Mouse (Mus musculus): Measurements from ENCODE around the gene Tars2. TPM values are rescaled to one million over a fixed set of nuclear protein-coding genes. Genes with fewer than 3 reads are reported as not detected.
A peak's percentile ranks its signal among the peaks of the same experiment; 100 is the strongest.

The Tars2 gene
- polyA plus RNA-seq, 1 experiment from 2014 or later, result 50.1 TPM

DNA sequence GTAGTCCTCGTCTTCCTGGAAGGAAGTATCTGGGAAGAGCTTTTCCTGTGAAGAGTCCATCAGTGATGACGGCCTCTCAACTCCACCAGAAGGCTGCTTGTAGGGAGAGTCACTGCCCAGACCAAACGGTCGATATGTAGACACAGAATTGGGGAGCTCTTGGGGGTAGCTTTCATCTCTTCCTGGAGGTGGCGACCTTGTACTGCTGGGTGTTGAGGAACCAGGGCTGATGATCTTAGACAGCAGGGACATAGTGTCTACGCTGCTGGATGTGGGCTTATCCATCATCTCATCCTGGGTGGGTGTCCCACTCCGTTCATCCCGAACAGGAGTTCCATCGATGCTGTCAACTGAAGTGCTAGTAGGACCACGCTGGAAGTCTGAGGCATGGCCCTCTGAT is 5.5 kb upstream of the Tars2 start:
- Histone ChIP-seq H3K27ac (ENCODE audit: low read depth, low read length) (no peak overlapping the region), H3K4me2 (ENCODE audit: low read length) (no peak overlapping the region), H3K4me3 (ENCODE audit: low read length) (no peak overlapping the region), H3K27me3 (replicated peaks; ENCODE audit: control insufficient read depth, insufficient read depth, low read length) (no peaks in the 10 kb centered on the region), H3K4me1 (ENCODE audit: control insufficient read depth, insufficient read depth, low read depth, low read length) (no peaks in the 10 kb centered on the region), H3K9ac (ENCODE audit: low read depth, low read length) (no peak overlapping the region), H3K36me3 (ENCODE audit: control insufficient read depth, insufficient read depth, low read length) (peaks cover 30% of the 10 kb centered on the region), H3K9me3 (ENCODE audit: control insufficient read depth, low read length) (no peaks in the 10 kb centered on the region)
- 93% methylated on average over 10 of the region's 10 CpGs for WGBS
- ATAC-seq, result no peak

GRCm38 (mm10) chr3:95763811-95764210 is 3.8 kb upstream of the Tars2 start:
- Histone ChIP-seq H3K27me3 (replicated peaks; ENCODE audit: control insufficient read depth, insufficient read depth, low read length) (no peaks in the 10 kb centered on the region), H3K9me3 (ENCODE audit: control insufficient read depth, low read length) (no peaks in the 10 kb centered on the region), H3K4me3 (ENCODE audit: low read length) (no peak overlapping the region), H3K36me3 (ENCODE audit: control insufficient read depth, insufficient read depth, low read length) (peaks cover 30% of the 10 kb centered on the region), H3K4me1 (ENCODE audit: control insufficient read depth, insufficient read depth, low read depth, low read length) (no peaks in the 10 kb centered on the region), H3K4me2 (ENCODE audit: low read length) (no peak overlapping the region), H3K27ac (ENCODE audit: low read depth, low read length) (no peak overlapping the region), H3K9ac (ENCODE audit: low read depth, low read length) (no peak overlapping the region)
- ATAC-seq, result no peak
- WGBS, result 74% methylated on average over 8 of the region's 10 CpGs

GRCm38 (mm10) chr3:95762961-95763360 is 3.0 kb upstream of the Tars2 start:
- Histone ChIP-seq H3K4me3 (ENCODE audit: low read length) (no peak overlapping the region), H3K9ac (ENCODE audit: low read depth, low read length) (no peak overlapping the region), H3K27me3 (replicated peaks; ENCODE audit: control insufficient read depth, insufficient read depth, low read length) (no peaks in the 10 kb centered on the region), H3K27ac (ENCODE audit: low read depth, low read length) (no peak overlapping the region), H3K9me3 (ENCODE audit: control insufficient read depth, low read length) (no peaks in the 10 kb centered on the region), H3K4me2 (ENCODE audit: low read length) (no peak overlapping the region), H3K36me3 (ENCODE audit: control insufficient read depth, insufficient read depth, low read length) (peaks cover 28% of the 10 kb centered on the region), H3K4me1 (ENCODE audit: control insufficient read depth, insufficient read depth, low read depth, low read length) (no peaks in the 10 kb centered on the region)
- 46% methylated on average over 6 of the region's 6 CpGs for WGBS
- no peak for ATAC-seq

DNA sequence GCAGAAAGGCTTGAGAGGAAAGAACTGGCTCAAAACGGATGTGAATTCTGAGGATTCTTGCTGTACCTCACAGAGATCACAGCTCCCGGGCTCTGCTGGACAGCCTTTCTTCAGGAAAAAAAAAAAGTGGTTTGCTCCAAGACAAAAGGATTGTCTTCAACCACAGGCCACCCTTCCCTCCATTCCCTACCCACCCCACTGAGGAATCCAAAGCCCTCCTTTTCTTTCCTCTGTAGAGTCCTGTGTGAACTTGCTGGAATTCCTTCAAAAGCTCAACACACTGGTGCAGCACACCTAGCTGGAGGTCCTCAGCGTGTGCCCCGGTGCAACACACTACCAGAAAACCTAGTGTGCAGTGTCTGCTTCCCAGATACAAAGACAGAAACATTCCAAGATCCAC is 1.8 kb upstream of the Tars2 start:
- Histone ChIP-seq H3K9me3 (ENCODE audit: control insufficient read depth, low read length) (no peaks in the 10 kb centered on the region), H3K4me2 (ENCODE audit: low read length) (no peak overlapping the region), H3K36me3 (ENCODE audit: control insufficient read depth, insufficient read depth, low read length) (peaks cover 25% of the 10 kb centered on the region), H3K9ac (ENCODE audit: low read depth, low read length) (no peak overlapping the region), H3K27ac (ENCODE audit: low read depth, low read length) (no peak overlapping the region), H3K4me1 (ENCODE audit: control insufficient read depth, insufficient read depth, low read depth, low read length) (no peaks in the 10 kb centered on the region), H3K27me3 (replicated peaks; ENCODE audit: control insufficient read depth, insufficient read depth, low read length) (no peaks in the 10 kb centered on the region), H3K4me3 (ENCODE audit: low read length) (no peak overlapping the region)
- no peak for ATAC-seq
- 58% methylated on average over 4 of the region's 4 CpGs for WGBS

GRCm38 (mm10) chr3:95760656-95761055 is 650 bp upstream of the Tars2 start:
- ATAC-seq, result no peak
- Histone ChIP-seq H3K27ac (ENCODE audit: low read depth, low read length) (no peak overlapping the region), H3K4me2 (ENCODE audit: low read length) (no peak overlapping the region), H3K9ac (ENCODE audit: low read depth, low read length) (no peak overlapping the region), H3K27me3 (replicated peaks; ENCODE audit: control insufficient read depth, insufficient read depth, low read length) (no peaks in the 10 kb centered on the region), H3K9me3 (ENCODE audit: control insufficient read depth, low read length) (no peaks in the 10 kb centered on the region), H3K4me1 (ENCODE audit: control insufficient read depth, insufficient read depth, low read depth, low read length) (no peaks in the 10 kb centered on the region), H3K4me3 (ENCODE audit: low read length) (no peak overlapping the region), H3K36me3 (ENCODE audit: control insufficient read depth, insufficient read depth, low read length) (peaks cover 21% of the 10 kb centered on the region)

DNA sequence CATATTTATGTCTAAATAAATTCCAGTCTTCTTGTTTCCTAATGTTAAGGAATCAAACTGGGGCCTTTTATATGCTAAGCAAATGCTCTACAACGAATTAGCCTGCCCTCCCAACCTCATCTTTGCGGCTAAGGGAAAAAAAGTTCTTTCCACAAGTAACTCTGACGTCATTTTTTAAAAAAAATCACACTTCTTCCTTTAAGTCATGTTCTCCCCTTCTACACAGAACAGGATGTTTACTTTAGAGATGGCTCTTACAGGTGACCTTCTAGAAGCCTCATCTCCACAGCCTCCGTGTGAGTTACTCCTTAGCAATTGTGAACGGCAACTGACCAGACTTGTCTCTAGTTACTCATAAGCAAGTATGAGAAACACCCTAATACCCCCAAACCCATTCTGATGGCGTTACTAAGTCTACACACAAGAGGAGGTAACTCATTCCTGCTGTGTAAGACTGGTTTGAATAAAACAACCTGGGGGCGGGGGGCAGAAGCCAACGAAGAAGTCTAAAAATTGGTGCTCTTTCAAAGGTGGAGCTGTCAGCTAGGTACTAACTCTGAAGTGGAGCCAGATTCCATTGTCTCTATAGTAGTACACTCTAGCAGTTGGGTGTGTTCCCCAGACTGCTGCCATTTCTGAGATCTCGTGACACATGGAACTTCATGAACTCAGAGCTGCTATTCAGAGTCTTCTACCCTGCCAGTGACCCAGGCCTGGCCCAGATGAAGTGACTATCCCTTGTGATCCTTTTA is 1.4 kb downstream of the Tars2 start:
- no peaks in the 10 kb centered on the region for H3K27me3 ChIP-seq (replicated peaks; ENCODE audit: control insufficient read depth, insufficient read depth, low read length)
- H3K27ac ChIP-seq (ENCODE audit: low read depth, low read length), result no peak overlapping the region
- H3K4me2 ChIP-seq (ENCODE audit: low read length), result no peak overlapping the region
- H3K4me3 ChIP-seq (ENCODE audit: low read length), result no peak overlapping the region
- no peak for ATAC-seq
- H3K36me3 ChIP-seq (ENCODE audit: control insufficient read depth, insufficient read depth, low read length), result 0 out of 2 replicates have a peak, but pooled peaks cover 2% of the 10 kb centered on the region
- H3K4me1 ChIP-seq (ENCODE audit: control insufficient read depth, insufficient read depth, low read depth, low read length), result peaks cover 8% of the 10 kb centered on the region
- H3K9ac ChIP-seq (ENCODE audit: low read depth, low read length), result no peak overlapping the region
- H3K9me3 ChIP-seq (ENCODE audit: control insufficient read depth, low read length), result no peaks in the 10 kb centered on the region
- WGBS, result 60% methylated on average over 9 of the region's 9 CpGs

GRCm38 (mm10) chr3:95756808-95757207 is 3.2 kb downstream of the Tars2 start:
- no peak overlapping the region for H3K4me2 ChIP-seq (ENCODE audit: low read length)

GRCm38 (mm10) chr3:95754345-95755206 is 5.4 kb downstream of the Tars2 start:
- Histone ChIP-seq H3K9me3 (ENCODE audit: control insufficient read depth, low read length) (no peaks in the 10 kb centered on the region), H3K27me3 (replicated peaks; ENCODE audit: control insufficient read depth, insufficient read depth, low read length) (no peaks in the 10 kb centered on the region), H3K36me3 (ENCODE audit: control insufficient read depth, insufficient read depth, low read length) (peaks cover 9% of the 10 kb centered on the region; the same call in 1 of the 2 replicates), H3K27ac (ENCODE audit: low read depth, low read length) (0 out of 2 replicates have a peak overlapping the region, but pooled peaks have one; percentile 59), H3K4me3 (ENCODE audit: low read length) (peak overlapping the region; percentile 58), H3K9ac (ENCODE audit: low read depth, low read length) (peak overlapping the region; percentile 69), H3K4me1 (ENCODE audit: control insufficient read depth, insufficient read depth, low read depth, low read length) (peaks cover 9% of the 10 kb centered on the region), H3K4me2 (ENCODE audit: low read length) (peak overlapping the region; percentile 73)
- peak; percentile 100 for ATAC-seq
- WGBS, result under 1% methylated on average over 30 of the region's 30 CpGs

More at GRCm38 (mm10) chr3:95756808-95757207, 3.2 kb downstream of the Tars2 start:
- no peak for ATAC-seq
- WGBS, result 90% methylated on average over 2 of the region's 2 CpGs
- H3K4me3 ChIP-seq (ENCODE audit: low read length), result no peak overlapping the region
- H3K27me3 ChIP-seq (replicated peaks; ENCODE audit: control insufficient read depth, insufficient read depth, low read length), result no peaks in the 10 kb centered on the region
- H3K4me1 ChIP-seq (ENCODE audit: control insufficient read depth, insufficient read depth, low read depth, low read length), result peaks cover 9% of the 10 kb centered on the region
- H3K9me3 ChIP-seq (ENCODE audit: control insufficient read depth, low read length), result no peaks in the 10 kb centered on the region
- H3K27ac ChIP-seq (ENCODE audit: low read depth, low read length), result no peak overlapping the region
- no peaks in the 10 kb centered on the region for H3K36me3 ChIP-seq (ENCODE audit: control insufficient read depth, insufficient read depth, low read length)
- no peak overlapping the region for H3K9ac ChIP-seq (ENCODE audit: low read depth, low read length)

- Histone ChIP-seq H3K9me3 (ENCODE audit: control insufficient read depth, low read length) (no peaks in the 10 kb centered on the region), H3K27me3 (replicated peaks; ENCODE audit: control insufficient read depth, insufficient read depth, low read length) (no peaks in the 10 kb centered on the region), H3K4me3 (ENCODE audit: low read length) (no peak overlapping the region), H3K4me2 (ENCODE audit: low read length) (no peak overlapping the region), H3K9ac (ENCODE audit: low read depth, low read length) (no peak overlapping the region), H3K36me3 (ENCODE audit: control insufficient read depth, insufficient read depth, low read length) (peaks cover 13% of the 10 kb centered on the region; the same call in 1 of the 2 replicates), H3K27ac (ENCODE audit: low read depth, low read length) (no peak overlapping the region), H3K4me1 (ENCODE audit: control insufficient read depth, insufficient read depth, low read depth, low read length) (peaks cover 9% of the 10 kb centered on the region)
- WGBS, result 86% methylated on average over 3 of the region's 3 CpGs
- ATAC-seq, result no peak
Observed at GRCm38 (mm10) chr3:95752935-95753334, 7.1 kb downstream of the Tars2 start.
